Mouse (Mus musculus) olfactory bulb, adult 2 months (tissue): ENCODE results near the gene Krt88. TPM values are rescaled to one million over a fixed set of nuclear protein-coding genes. Genes with fewer than 3 reads are reported as not detected.

Experiments used
- H3K27ac ChIP-seq: fragments of 200-500 bp; 2 replicates; pipeline ENCODE4 v1.5.1; 2012; ENCODE audit warnings: low read depth, low read length; ENCODE audit not compliant: insufficient read depth
- H3K4me1 ChIP-seq: fragments of 200-500 bp; 2 replicates; pipeline ENCODE4 v1.6.1; 2012; ENCODE audit warnings: low read length; ENCODE audit not compliant: control insufficient read depth, insufficient read depth
- H3K4me3 ChIP-seq: fragments of 200-500 bp; 2 replicates; pipeline ENCODE4 v1.5.1; 2012; ENCODE audit warnings: mild to moderate bottlenecking, low read depth, low read length, moderate library complexity; ENCODE audit not compliant: insufficient read depth
- CTCF ChIP-seq: fragments of 200-500 bp; IDR thresholded peaks from 2 replicates; pipeline ENCODE4 v1.5.1; 2012; ENCODE audit warnings: low read depth, mild to moderate bottlenecking, low read length, moderate library complexity; ENCODE audit not compliant: insufficient read depth
- POLR2A ChIP-seq: fragments of 200-500 bp; IDR thresholded peaks from 2 replicates; pipeline ENCODE4 v1.6.1; 2012; ENCODE audit warnings: mild to moderate bottlenecking, low read depth, low read length, moderate library complexity; ENCODE audit not compliant: insufficient read depth
- WGBS: fragments of 180-500 bp; shearing (Covaris S2); methylation state at CpG from one replicate; pipeline ENCODE4 v1.1.7; 2018; 5-methylcytosine and 5-hydroxymethylcytosine counted together
- polyA plus RNA-seq: library from polyadenylated mRNA; stranded (reverse); fragments of >200 nt; gene quantifications from 2 replicates; pipeline ENCODE4 v1.2.4, GENCODE M21; 2012; ENCODE audit warnings: low replicate concordance; ENCODE audit not compliant: missing spikeins, insufficient read depth, insufficient read length

The Krt88 gene
- polyA plus RNA-seq = not detected in 2 replicates

- TF ChIP-seq POLR2A = no peak
- no peak for TF ChIP-seq CTCF
- WGBS = 71% methylated on average over 2 of the region's 2 CpGs
- H3K4me3 ChIP-seq = no peak within 1 kb of the TSS
- no peak within 1 kb of the TSS for H3K27ac ChIP-seq
- H3K4me1 ChIP-seq = no peaks in the 10 kb centered on the region
Measured at GRCm38 (mm10) chr15:101447444-101447843, at the start of gene Krt88. Krt88 (plus strand) TSS chr15:101447744.

DNA sequence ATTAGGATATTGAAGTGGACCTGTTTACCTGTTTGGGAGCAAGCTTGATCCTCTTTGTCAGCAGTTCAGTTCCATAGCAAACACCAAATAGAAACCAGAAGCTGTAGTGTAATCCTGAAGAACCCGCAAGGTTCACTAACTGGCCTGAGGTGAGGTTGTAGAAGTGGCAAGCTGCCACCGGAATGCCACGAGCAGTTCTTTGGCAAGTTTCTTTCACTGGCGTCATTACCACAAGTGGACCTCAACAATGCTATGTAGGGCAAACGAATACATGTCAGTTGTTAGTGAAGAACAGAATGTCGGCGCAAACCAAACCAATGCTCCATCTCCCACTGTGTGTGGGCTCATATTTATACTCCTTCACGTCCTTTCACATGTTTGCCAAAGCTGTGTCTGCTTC is 49.3 kb upstream of the Krt88 start:
- 60% methylated on average over 8 of the region's 8 CpGs for WGBS
- TF ChIP-seq POLR2A = no peak
- TF ChIP-seq CTCF = no peak

DNA sequence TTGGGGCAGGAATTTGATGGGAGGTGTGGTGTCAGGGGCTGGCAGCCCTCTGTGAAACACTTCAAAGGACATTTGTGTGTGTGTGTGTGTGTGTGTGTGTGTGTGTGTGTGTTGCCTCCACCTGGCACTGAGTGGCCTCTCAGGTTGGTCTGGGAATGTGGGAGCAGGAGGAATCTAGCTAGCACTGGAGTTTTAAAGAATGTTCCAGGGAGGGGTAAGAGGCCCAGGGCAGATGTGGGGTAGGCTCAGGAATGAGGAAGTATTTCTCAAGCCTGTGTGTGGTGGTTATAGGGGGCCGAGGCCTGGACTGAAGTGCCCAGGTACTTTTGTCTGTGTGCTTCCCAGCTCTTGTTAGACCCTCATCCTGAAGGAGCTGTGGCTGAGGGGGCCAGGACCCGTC is 36.8 kb upstream of the Krt88 start, which contains the start of gene Krt7:
Krt7 (plus strand) TSS at position 269 of the 400 bp plus-strand sequence.
- Histone ChIP-seq H3K4me3 (no peak within 1 kb of the TSS), H3K4me1 (no peaks in the 10 kb centered on the region; the same call in 1 of the 2 replicates), H3K27ac (no peak within 1 kb of the TSS)
- TF ChIP-seq CTCF (no peak), POLR2A (no peak)
- 75% methylated on average over 2 of the region's 2 CpGs for WGBS

More for the DNA sequence above, 49.3 kb upstream of the Krt88 start:
- no peak overlapping the region for H3K27ac ChIP-seq
- H3K4me1 ChIP-seq = no peaks in the 10 kb centered on the region
- no peak overlapping the region for H3K4me3 ChIP-seq

GRCm38 (mm10) chr15:101412188-101412587 is 35.4 kb upstream of the Krt88 start:
- WGBS = 35% methylated on average over 31 of the region's 31 CpGs
- Histone ChIP-seq H3K4me1 (no peaks in the 10 kb centered on the region; the same call in 1 of the 2 replicates), H3K4me3 (no peak overlapping the region), H3K27ac (no peak overlapping the region)
- no peak for TF ChIP-seq POLR2A
- TF ChIP-seq CTCF = no peak

DNA sequence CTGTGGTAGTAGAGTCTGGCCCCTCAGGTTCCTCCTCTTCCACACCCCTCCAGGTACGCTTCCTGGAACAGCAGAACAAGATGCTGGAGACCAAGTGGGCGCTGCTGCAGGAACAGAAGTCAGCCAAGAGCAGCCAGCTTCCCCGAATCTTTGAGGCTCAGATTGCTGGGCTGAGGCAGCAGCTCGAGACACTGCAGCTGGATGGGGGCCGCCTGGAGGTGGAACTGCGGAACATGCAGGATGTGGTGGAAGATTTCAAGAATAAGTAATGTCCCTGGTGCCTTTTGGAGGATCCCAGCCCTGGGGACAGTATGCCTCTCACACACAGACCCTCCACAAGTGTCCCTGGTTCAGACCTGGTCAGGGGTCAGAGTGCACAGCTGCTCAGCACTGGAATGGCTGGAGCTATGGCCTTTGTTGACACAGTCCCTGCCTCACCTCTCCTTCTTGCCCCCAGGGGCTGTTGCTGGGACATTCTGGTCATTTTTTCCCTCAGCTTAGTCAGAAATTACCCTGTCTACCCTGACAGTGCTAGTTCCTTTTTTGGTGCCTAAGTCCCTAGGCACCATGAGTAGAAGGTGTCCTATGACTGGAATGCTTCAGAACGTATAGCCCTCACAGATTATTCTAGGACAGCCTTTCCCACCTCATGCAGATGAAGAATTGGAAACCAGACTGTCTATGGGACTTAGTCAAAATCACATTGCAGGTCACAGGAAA is 33.5 kb upstream of the Krt88 start:
- TF ChIP-seq POLR2A (no peak), CTCF (no peak)
- no peak overlapping the region for H3K4me3 ChIP-seq
- no peaks in the 10 kb centered on the region; the same call in 1 of the 2 replicates for H3K4me1 ChIP-seq
- 67% methylated on average over 7 of the region's 7 CpGs for WGBS
- no peak overlapping the region for H3K27ac ChIP-seq

DNA sequence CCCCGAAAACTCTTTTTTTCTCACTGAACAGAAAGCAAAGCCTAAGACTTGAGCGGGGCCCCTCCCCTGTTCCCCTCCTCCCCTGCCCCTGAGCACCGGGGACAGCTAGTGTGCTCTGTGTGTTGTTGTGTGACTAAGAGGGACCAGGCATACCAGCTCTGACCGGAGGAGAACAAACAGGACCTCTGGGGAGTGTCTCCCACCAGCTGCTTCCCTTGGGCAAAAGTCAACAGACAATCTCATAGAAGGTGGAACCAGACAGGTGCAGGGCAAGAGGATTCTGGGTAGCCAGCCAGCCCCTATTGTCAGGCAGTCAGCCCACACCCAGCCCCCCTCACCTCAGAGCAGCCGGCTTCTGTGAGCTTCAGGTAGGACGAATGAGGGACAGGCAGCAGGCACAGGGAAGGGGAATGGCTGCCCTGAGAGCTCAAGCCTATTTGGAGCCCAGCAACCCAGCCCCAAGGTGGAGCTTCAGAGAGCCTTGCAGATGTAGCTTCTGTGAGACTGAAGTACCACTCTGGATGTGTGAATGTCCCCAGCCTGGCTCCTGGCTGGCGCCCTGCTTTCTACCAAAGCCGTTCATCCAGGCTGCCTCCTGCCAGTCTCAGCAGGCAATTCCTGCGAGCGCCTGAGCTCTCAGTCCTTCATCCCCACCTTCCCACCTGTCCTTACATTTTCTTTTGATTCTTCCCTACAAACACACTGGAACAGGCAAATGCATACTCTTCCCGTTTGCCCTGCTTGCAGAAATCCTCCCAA is 32.6 kb upstream of the Krt88 start:
- Histone ChIP-seq H3K4me3 (no peak overlapping the region), H3K27ac (no peak overlapping the region), H3K4me1 (peaks cover 3% of the 10 kb centered on the region)
- no peak for TF ChIP-seq CTCF
- no peak for TF ChIP-seq POLR2A
- 65% methylated on average over 11 of the region's 11 CpGs for WGBS

DNA sequence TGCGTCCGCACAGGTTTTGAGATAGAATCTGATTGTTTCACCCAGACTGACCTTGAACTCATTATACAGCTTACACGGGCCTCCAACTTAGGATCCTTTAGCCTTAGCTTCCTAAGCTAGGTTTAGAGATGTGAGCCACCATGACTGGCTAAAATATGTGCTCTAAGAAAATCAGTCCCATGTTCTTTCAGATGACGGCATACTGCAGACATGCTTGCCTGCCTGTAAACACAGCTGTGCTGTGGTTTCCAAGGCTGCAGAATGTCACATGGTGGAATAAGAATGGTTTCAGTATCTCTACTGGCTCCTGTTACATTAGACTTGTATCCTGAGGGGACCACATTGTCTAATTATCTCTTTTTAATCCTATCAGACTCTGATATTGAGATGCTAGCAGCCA is 28.6 kb upstream of the Krt88 start:
- 63% methylated on average over 4 of the region's 4 CpGs for WGBS
- H3K4me3 ChIP-seq = no peak overlapping the region
- no peak overlapping the region for H3K27ac ChIP-seq
- TF ChIP-seq POLR2A (no peak), CTCF (no peak)
- H3K4me1 ChIP-seq = peaks cover 3% of the 10 kb centered on the region

GRCm38 (mm10) chr15:101420903-101421302 is 26.6 kb upstream of the Krt88 start:
- TF ChIP-seq CTCF (no peak), POLR2A (no peak)
- no peak overlapping the region for H3K4me3 ChIP-seq
- WGBS = 53% methylated on average over 6 of the region's 6 CpGs

GRCm38 (mm10) chr15:101424914-101425313 is 22.6 kb upstream of the Krt88 start:
- 53% methylated on average over 5 of the region's 5 CpGs for WGBS
- H3K4me1 ChIP-seq = no peaks in the 10 kb centered on the region
- H3K4me3 ChIP-seq = no peak overlapping the region
- H3K27ac ChIP-seq = no peak overlapping the region
- no peak for TF ChIP-seq POLR2A
- TF ChIP-seq CTCF = no peak

More at GRCm38 (mm10) chr15:101420903-101421302, 26.6 kb upstream of the Krt88 start:
- peaks cover 3% of the 10 kb centered on the region; the same call in 1 of the 2 replicates for H3K4me1 ChIP-seq
- no peak overlapping the region for H3K27ac ChIP-seq
